Comparison of ENCODE assay signal across 14 mouse cellular contexts in the genomic region with DNA sequence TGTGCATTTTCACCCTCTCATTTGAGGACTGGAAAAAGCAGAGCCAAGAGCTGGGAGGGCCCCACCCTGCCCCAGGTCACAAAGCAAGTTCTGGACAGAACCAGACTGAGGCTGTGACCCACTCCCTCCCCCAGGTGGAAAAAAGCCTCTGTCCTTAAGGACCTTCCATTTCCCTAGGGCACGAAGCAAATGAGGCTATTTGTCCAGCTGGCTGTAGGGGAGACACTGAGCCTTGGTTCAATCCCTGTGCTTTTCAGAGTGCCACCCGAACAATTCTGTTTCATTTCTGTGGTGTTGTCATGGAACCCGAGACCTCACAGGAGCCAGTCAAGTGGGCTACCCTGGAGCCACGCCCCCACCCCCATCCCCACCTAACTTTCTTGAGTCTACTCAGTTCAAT.
"Had no signal": no experiment of that assay in that cellular context is flagged by ENCODE, and none has a peak within 500 bp of the region (broad histone marks: within the 10 kb centered on the region; RNA-seq: fewer than 3 reads in every experiment).

No protein-coding gene starts in this region.

- H3K36me3 ChIP-seq: kidney, embryonic 15.5 days; liver, embryonic 13.5 days; lung, embryonic 15.5 days; midbrain, embryonic 13.5 days; neural tube, embryonic 15.5 days had no signal

- H3K4me1 ChIP-seq: midbrain, embryonic 13.5 days; neural tube, embryonic 15.5 days had no signal

- H3K9me3 ChIP-seq: kidney, embryonic 15.5 days; liver, embryonic 13.5 days; lung, embryonic 15.5 days; midbrain, embryonic 13.5 days; neural tube, embryonic 15.5 days had no signal

- DNase-seq: kidney, adult 18-20 months; kidney, postnatal 14 days; liver; liver, embryonic 13.5 days; liver, postnatal 0 days; lung, postnatal 14 days; thymus, adult 18-20 months; thymus, postnatal 14 days had no signal

- H3K27me3 ChIP-seq: kidney, embryonic 15.5 days; liver, embryonic 13.5 days; lung, embryonic 15.5 days; midbrain, embryonic 13.5 days; neural tube, embryonic 15.5 days had no signal

- H3K9ac ChIP-seq: kidney, embryonic 15.5 days; liver, embryonic 13.5 days; liver, postnatal 0 days; lung, embryonic 15.5 days; midbrain, embryonic 13.5 days; neural tube, embryonic 15.5 days had no signal

- H3K27ac ChIP-seq: kidney, embryonic 15.5 days; left cerebral cortex, adult 2 months; liver, embryonic 13.5 days; lung, embryonic 15.5 days; midbrain, embryonic 13.5 days; neural tube, embryonic 15.5 days had no signal

- H3K4me2 ChIP-seq: kidney, embryonic 15.5 days; liver, embryonic 13.5 days; lung, embryonic 15.5 days; midbrain, embryonic 13.5 days; neural tube, embryonic 15.5 days had no signal

- ATAC-seq: liver, postnatal 0 days; midbrain, embryonic 13.5 days had no signal

- H3K4me3 ChIP-seq: kidney, embryonic 15.5 days; left cerebral cortex, adult 2 months; liver, embryonic 13.5 days; lung, embryonic 15.5 days; midbrain, embryonic 13.5 days; myocyte; neural tube, embryonic 15.5 days had no signal
